Mouse (Mus musculus) cerebellum, postnatal 25 days (tissue): ENCODE results near the gene Col2a1.

Source experiments
- DNase-seq, 2 experiments: peaks; one replicate each; pipeline ENCODE4 v3.0.0; 2021; ENCODE audit warnings: mixed read lengths in 2 of 2

Col2a1 gene

DNA sequence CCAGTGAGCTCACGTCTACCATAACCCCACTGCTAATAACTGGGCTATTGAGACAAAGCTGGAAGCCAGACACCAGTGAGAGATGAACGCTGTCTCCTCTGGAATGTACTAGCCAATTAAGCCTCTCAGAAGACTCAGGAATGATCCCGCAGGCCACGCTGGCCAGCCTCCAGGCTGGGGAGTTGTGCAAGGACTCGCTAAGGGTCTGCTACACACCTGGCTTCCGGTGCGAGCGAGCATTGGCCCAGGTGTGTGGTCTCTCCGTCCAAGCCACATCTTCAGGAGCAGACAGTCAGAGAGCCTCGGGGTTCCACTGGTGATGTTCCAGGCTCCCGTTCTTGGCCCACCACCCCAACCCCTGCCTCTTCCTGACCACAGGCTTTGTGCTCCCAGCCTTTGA is 48.1 kb downstream of the Col2a1 start:
- no peak for DNase-seq

DNA sequence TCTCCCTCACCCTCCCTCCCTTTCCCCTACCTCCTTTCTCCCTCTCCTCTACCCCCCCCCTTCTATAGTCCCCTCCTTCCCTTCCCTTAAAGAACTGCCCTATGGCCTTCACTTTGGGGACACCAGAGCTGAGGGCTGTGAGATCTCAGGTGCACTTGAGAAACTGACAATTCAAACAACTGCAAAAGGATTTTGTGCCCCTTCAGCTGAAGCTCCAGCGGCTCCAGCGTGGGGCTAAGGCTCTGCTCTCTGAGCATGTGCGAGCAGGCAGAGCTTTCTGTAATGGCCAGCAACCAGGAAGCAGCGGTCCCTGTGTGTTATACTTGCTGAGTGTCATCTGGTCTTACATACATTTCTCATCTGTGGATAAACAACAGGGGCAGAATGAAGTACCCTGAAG is 48.8 kb downstream of the Col2a1 start:
- no peak for DNase-seq

DNA sequence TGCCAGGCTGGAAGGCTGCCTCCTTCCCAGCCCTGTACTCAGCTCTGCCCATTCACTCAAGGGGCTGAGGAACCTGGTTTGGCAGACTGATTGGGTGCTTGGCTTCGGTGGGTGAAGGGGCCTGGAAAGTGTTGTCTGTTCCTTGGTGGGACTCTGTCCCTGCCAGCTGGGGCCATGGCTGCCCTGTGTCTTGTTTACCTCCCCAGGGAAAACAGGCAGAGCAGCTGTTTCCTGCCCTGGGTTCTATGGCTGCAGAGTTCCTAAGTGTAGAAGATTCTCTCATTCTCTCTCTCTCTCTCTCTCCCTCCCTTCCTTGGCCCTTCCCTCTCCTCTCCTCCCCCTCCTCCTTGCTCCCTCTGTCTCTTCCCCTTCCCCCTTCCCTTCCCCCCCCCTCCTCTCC is 49.2 kb downstream of the Col2a1 start:
- DNase-seq, result no peak

DNA sequence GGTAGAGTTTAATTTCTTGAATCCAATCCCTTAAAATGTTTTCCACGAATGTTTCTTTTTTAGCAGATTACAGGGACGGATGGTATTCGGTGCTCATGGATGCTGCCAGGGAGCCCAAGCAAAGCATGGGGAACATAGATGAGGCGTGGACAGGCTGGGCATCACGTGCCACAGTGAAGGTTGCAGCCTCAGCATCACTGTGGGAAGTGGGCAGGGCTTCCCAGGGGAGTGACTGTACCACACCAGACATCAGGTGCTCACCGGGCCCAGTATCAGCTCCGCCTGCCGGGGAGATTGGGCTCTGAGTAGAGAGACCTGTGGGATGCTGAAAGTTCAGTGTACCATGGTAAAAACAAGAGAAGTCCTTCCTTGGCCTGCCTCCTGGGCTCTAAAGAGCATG is 49.8 kb downstream of the Col2a1 start:
- no peak for DNase-seq

DNA sequence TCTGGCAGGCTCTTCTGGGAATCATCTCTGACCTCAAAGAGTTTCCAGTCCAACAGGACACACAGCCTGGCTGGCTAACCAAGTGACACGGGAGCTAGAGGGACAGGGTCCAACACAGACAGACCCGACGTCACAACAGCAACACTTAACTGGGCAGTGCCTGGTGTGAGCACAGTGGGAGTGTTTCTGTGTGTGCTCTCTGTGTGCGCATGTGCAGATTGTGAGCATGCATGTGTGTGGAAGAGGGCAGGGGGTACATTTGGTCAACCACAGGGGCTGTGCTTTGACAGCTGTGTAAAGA is 51.7 kb downstream of the Col2a1 start:
- DNase-seq, result no peak

DNA sequence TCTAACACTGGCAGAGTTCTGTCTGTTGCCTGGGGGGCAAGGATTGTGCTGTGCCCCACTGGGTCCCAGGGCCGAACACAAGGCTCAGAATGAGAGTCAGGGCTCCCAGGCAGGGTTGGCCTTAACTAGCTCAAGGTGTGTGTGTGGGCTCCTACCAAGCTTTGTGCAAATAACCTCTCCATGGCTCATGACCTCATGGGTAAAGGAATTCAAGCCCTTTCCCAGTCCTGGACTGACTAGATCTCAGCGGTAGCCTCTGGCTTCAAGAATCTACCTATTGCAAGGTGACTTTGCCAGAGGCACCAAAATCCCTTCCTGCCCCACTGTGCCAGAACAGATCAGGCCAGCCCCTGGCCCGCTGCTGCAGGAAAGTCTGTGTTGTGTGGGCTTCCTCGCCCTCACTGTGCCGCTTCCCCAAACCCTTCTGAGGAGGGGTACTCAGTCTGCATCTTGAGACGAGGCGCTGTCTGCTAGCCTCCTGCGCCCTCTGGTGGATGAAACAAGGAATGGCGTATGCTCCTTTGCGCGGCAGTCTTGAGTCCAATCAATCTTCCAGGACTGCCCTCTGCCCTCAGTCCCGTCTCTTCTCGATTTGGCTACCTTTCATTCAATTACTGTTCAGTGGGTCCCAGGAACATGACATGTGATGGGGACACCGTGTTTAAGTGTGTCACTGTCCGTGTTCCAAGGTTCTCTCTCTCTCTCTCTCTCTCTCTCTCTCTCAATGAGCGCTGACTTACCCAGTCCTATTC is 52.2 kb downstream of the Col2a1 start:
- peak; percentile 71 to 79 for DNase-seq

DNA sequence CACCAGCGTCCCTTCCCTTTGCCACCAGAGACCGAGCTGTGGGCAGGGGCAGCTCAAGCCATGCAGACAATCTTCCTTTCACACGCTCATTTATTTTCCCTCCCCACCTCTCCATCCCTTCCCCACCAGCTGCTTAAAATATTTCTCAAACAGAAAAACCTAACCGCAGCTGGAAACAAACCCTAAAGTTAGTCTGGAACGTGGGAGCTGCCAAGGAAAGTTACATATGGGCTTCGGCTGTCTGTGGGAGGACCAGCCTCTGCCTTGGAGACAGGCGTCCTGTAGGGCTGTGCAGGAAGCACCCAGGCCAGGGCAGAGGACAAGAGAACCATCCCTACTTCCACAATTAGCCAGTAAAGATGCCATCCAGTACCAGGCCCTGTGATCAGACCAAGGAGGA is 54.3 kb downstream of the Col2a1 start:
- no peak for DNase-seq

DNA sequence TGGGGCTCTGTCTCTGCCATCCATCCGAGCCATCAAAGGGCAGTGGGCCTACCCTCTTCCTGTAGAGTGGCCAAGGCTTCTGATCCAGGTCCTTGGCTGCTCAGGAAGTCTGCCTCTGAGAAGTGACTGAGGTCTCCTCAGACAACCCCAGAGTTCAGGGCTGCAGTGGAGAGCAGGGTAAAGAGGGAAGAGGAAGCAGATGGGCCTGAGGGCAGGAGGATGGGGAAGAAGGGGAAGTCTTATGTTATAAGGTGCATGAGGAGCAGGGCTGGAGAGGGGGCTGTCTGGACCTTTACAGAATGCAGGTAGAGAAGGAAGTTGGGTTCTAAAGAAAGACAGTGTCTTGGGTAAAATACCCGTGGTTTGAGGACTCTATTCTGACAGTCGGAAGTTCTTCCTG is 54.8 kb downstream of the Col2a1 start:
- no peak for DNase-seq

DNA sequence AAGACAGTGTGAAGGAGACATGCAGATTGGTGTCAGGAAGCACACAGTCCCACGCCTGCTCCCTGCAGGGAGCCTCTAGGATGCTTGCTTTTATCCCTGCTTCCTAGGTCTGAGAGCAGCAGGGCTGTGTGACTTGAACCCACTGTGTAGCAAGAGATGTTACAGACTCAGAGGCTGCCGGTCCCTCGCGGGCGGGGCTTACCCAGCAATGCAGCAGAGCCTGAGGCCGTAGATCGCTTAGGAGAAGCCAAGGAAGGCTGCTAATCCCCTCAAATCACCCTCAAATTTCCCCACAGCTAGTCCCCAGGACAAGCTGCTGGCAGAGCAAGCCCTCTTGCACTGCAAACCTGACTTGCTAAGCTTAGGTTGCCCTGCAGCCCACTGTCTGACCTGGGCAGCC is 55.8 kb downstream of the Col2a1 start:
- no peak for DNase-seq

DNA sequence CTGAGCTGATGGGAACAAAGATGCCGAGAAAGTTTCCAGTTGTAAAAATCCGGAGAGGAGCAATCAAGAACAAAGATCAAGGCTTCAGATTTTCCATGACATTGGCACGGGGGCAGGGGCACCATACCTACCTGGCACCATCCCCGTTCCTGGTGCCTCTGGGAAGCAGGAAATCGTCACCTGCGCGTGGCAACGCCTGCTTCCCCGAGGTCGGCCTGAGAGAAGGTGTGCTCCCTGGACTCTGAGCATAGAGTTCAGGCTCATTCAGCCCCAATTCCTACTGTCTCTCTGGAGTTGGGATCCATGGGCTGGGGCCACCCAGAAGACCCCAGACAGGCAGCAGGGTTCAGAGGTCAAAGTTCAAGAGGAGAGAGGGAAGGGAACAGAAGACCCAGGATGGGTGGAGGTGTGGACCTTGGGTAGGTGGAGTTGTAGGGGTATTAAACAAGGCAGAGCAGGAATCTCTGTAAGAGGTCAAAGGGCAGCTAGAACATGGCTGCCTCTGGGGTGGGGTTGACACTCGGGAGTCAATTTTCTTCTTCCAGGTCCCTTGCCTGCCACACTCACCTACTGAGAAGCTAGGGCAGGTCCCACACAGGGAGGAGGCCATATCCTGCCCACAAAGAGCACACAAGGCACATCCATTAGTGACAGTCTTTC is 58.7 kb downstream of the Col2a1 start:
- DNase-seq, result no peak

DNA sequence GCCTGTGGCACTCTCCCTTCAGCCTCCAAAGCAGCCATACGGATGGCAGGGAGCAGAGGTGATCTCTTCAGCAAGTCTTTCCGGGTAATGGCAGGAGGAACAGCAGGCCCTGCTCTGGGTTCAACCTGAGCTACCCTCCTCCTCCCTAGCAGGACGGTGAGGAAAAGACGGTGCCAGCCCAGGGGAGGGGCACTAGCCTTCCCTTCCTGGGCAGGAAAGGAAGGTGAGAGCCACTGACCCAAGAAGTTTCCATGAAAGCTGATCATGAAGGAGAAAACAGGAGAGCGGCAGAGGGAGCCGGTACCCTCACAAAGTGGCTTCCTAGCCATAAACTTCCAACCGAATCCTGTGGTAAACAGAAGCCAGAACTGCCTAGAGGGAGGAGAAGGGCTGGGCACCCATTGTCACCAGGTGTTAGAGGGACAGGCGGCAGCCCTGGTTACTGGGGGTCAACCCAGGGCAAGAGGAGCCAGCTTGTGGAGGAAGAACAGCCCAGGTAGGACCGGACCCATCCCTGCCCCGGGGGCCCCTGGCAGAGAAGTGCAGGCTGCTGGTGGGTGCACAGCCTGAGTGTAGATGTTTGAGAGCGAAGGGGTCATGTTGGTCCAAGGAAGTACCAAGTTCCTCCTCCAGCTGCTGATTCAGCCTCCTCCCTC is 59.4 kb downstream of the Col2a1 start:
- no peak for DNase-seq

DNA sequence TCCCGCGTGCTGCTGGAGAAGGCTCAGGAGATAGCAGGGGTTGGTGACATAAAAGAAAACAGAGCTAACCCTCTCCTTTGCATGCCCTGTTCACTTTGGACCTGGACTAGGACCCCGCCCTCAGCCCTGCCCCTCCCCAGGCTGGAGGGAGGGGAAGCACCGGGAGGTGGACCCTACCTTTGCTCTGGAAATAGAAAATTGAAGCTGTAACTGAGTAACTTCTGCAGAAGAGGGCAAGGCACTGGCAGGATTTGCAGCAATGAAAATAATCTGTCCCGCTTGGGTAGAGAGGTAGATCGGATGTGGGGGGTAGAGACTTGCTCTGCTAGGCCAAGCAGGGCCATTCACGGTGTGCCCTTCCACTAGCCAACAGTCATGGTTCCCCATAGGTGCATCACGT is 61.1 kb downstream of the Col2a1 start:
- no peak for DNase-seq

DNA sequence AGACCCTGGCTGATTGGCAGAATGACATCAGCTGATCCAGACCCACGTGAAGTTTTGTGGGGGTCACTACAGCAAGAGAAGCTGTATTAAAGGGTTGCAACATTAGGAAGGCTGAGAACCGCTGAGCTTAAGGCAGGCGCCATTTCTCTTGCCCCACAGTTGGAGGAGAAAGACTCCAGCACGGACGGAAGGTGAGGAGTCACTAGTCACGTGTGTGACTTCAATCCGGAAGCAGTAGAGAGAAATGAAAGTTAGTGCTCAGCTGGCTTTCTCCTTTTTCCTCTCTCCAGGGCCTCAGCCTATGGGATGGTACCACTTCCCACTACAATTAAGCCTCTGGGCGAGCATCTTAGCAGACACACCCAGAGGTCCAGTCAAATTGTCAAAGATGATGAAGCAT is 62.0 kb downstream of the Col2a1 start:
- no peak for DNase-seq

DNA sequence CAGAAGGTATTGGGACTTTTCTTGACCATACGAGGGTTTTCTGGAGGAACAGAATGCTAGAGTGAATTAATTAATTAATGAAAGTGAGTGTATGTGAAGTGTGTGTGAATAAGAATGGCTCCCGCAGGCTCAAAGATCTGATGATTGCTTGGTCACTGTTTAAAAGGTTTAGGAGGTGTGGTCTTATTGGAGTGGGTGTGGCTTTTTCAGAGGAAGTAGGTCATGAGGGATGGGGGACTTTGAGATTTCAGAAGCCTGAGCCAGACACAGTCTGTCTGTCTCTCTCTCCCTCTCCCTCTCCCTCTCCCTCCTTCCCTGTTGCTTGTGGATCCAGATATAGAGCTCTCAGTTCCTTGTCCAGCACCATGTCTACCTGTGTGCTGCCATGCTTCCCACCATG is 63.2 kb downstream of the Col2a1 start:
- no peak for DNase-seq

DNA sequence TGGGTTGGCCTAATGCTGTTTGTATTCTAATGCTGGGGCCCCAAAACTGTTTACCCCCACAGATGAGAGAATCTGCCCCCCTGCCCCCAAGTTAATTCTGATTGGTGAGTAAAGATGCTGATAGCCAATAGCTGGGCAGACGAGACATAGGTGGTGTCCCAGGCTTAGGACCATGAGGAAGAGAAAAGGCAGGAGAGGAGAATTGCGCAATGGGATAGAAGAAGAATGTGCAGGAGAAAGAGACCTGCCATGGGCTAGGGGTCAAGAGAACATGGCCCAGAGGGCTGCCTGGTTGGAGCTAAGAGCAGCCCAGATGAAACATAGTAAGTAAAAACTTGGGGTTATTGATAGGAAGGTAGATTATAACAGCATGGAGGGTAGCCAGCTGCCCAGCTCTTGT is 64.4 kb downstream of the Col2a1 start:
- DNase-seq, result no peak

DNA sequence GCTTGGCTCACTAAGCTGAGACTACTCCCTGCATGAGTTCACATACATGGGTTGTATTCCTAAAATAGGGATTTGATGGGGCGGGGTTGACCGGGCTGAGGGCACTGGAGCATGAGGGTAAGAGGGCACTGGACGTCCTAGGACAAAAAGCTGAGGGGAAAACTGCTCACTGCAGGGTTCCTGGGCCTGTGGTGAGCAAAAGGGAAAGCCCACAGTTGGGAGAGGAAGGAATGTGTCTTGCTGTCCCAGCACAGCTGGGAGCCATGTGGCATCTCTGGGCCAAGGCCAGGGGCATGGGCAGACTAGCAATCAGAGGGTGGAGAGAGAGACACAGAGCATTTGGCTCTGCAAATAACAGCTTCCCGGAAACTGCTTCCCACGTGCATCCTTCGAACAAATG is 65.9 kb downstream of the Col2a1 start:
- no peak for DNase-seq

DNA sequence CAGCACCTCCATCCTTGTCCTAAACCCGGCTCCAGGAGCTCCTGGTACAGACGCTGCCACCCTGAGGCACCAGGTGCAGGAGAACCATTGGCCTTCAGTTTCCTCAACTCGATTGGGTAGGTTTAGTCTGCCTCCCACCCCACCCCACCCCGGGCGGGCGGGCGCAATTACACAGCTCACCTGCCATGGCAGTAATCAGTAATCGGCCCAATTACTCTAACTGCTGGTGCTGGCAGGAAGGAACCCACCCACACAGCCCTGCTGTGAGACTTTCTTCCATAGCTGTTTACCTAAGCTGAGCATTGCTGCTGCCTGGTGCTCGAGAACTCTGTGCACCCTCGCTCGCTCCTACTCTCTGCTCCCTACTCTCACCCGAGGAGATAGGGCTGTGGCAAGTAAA is 72.1 kb downstream of the Col2a1 start:
- DNase-seq, result no peak

DNA sequence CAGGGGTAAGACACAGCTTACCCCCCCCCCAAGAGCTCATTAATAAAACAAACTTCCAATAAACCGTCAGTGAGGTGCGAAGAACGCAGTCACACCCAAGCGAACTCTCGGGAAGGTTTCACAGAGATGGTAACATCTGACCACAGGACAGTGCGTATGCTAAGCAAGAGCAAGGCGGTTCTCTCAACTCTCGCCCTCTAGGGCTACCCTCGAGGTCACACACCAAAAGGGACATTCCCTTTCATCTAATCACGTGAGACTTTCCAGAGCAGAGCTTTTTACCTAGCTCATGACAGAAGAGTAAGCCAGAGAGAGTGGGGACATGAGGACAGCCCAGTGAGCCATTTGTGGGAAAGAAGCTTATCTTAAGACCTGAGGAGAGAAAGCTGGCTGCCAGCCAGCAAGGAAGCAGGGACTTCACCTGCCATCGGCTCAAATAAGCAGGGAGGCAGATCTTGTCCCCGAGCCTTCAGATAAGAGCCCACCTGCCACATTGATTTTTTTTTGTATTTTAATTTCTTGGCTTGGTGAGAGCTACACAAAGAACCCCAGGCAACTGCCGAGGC is 75.2 kb downstream of the Col2a1 start:
- no peak for DNase-seq

DNA sequence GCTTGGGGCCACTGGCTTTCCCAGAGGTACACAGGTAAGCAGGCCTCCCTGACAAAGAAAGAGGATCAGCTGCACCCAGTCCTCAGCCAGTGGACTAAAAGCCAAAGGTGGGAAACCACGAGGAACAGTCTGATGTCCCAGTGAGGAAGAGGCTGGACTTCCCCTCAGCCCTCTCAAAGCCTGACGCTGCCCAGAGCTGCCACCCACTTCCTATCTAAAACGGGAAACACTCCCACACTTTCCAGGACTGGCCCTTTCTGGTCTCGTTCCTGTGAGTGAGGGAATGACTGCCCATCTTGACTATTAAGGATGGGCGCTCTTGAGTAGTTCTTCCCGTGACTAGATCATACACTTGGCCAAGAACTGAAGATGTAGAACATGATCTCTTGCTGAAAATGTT is 76.7 kb downstream of the Col2a1 start:
- DNase-seq, result no peak

DNA sequence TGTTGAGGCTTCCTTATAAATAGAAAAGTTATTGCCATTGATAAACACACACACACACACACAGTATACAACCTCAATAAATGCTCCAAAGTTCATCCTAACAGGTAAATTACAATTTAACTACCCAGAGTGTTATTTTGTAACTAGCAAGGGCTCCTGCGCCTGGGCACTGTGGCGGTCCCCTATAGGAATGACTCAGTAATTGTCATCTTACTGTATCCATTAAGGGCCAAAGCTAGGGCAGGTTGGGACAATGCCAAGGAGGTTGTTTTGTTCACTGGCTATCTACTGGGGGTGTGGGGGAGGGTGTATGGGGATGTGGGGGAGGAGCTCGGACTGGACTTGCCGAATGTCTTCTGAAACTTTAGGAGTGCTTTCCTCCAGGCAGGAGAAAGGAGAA is 77.5 kb downstream of the Col2a1 start:
- DNase-seq, result no peak
